Mouse (Mus musculus): Measurements from ENCODE around the gene Palm. TPM values are rescaled to one million over a fixed set of nuclear protein-coding genes. Genes with fewer than 3 reads are reported as not detected.

Palm gene
- polyA plus RNA-seq, 1 experiment from 2014 or later, result 80.7 TPM

DNA sequence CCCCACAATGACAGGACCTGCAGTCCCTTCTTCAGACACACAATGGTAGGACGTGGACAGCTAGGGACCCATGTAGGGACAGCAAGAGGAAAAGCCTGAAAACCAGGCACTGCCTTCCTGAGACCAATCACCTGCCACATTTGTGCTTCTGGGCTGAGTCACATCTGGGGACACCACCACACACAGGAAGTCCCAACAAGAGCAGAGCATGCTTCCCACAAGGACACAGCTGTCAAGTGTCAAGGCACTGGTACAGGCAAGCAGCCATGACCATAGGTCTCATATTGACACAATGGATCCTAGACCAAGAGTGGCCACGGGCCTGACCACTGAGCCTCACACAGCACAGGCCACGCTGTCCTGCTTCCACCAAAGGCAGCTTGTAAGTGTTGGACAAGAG is 30.5 kb upstream of the Palm start:
- peaks cover 54% of the 10 kb centered on the region for H3K36me3 ChIP-seq
- no peak for DNase-seq (ENCODE audit: low spot score)
- peaks cover 44% of the 10 kb centered on the region for H3K4me1 ChIP-seq
- WGBS, result 80% methylated on average over 3 of the region's 3 CpGs
- H3K4me3 ChIP-seq, result no peak overlapping the region
- no peaks in the 10 kb centered on the region for H3K27me3 ChIP-seq (ENCODE audit: insufficient read depth, poor library complexity, severe bottlenecking)
- H3K9me3 ChIP-seq, result no peaks in the 10 kb centered on the region
- H3K27ac ChIP-seq, result no peak overlapping the region

DNA sequence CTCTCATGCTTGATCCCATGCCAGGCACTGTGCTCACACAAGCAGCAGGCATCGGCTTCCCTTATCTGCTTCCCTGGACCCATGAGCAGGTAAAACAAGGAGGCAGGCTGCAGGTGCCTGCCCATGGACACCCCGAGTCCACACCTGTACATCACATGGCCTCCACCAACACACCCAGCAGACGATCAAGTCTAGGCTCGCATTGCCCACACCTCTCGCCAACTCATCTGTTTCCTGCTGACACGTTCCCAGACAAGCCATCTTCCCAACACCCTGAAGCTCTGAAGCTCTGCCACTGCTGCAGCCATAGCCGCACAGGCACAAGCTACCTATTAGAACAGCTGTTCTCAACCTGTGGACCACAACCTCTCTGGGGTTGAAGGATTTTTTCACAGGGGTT is 29.1 kb upstream of the Palm start:
- H3K27me3 ChIP-seq (ENCODE audit: insufficient read depth, poor library complexity, severe bottlenecking), result no peaks in the 10 kb centered on the region
- H3K36me3 ChIP-seq, result peaks cover 40% of the 10 kb centered on the region
- H3K4me3 ChIP-seq, result 0 out of 2 replicates have a peak overlapping the region, but pooled peaks have one; percentile 5
- no peak for DNase-seq (ENCODE audit: low spot score)
- no peak overlapping the region for H3K27ac ChIP-seq
- 82% methylated on average over 7 of the region's 7 CpGs for WGBS
- H3K9me3 ChIP-seq, result no peaks in the 10 kb centered on the region
- peaks cover 47% of the 10 kb centered on the region for H3K4me1 ChIP-seq

DNA sequence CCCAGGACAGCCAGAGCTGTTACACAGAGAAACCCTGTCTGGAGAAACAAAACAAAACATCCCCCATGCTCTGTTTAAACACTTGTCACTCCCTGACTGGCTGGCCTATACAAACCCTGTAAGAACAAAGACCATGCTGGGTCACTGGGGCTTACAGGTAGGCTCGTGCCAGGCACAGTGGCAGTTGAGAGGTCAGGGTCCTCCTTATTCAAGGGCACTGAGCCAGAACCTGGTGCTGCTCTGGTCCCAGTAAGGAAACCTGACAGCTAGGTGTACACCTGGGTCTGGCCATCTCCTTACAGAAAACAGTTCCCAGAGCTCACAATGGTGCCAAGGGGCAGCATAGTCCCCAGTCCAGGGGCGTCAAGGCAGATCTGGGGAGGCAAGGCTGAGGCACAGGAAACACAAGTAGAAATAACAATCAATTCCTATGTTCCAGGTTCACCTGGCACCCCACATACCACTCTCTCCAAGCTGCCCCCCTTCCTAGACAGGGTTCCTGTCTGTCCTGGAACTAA is 28.1 kb upstream of the Palm start:
- 81% methylated on average over 2 of the region's 2 CpGs for WGBS
- DNase-seq (ENCODE audit: low spot score), result no peak
- peaks cover 32% of the 10 kb centered on the region for H3K36me3 ChIP-seq

DNA sequence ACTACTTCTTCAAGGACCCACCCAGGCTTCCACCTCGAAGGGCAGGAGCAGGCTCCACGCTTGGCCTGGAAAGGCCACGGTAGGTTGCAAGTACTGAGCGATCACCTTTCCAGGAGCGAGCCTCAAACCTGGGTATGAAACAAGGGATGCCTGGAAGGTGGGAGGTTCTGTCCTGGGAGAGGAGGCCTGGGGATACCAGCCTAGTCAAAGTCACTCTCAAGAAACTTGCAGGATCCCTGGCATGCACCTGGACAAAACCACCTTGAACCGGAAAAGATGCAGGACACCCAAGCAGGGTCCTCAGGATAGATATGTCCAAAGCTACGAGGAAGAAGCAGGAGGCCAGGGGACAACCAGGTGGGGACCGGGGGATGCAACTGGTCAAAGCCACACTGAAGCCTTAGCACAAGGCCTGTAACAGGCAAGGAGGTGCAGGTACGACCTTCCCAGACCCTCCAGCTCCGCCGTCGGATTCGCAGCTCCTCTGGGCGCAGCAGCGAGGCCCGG is 27.3 kb upstream of the Palm start:
- 7% methylated on average over 16 of the region's 16 CpGs for WGBS
- Histone ChIP-seq H3K9me3 (no peaks in the 10 kb centered on the region), H3K27ac (peak overlapping the region; percentile 94), H3K27me3 (ENCODE audit: insufficient read depth, poor library complexity, severe bottlenecking) (peaks cover 9% of the 10 kb centered on the region; the same call in 1 of the 2 replicates), H3K4me1 (peaks cover 47% of the 10 kb centered on the region), H3K36me3 (peaks cover 24% of the 10 kb centered on the region), H3K4me3 (peak overlapping the region; percentile 77)
- DNase-seq (ENCODE audit: low spot score), result no peak

More for the DNA sequence above, 28.1 kb upstream of the Palm start:
- Histone ChIP-seq H3K4me3 (peak overlapping the region; percentile 77), H3K27ac (0 out of 2 replicates have a peak overlapping the region, but pooled peaks have one; percentile 49), H3K27me3 (ENCODE audit: insufficient read depth, poor library complexity, severe bottlenecking) (peaks cover under 1% of the 10 kb centered on the region; the same call in 1 of the 2 replicates), H3K4me1 (peaks cover 47% of the 10 kb centered on the region), H3K9me3 (no peaks in the 10 kb centered on the region)

DNA sequence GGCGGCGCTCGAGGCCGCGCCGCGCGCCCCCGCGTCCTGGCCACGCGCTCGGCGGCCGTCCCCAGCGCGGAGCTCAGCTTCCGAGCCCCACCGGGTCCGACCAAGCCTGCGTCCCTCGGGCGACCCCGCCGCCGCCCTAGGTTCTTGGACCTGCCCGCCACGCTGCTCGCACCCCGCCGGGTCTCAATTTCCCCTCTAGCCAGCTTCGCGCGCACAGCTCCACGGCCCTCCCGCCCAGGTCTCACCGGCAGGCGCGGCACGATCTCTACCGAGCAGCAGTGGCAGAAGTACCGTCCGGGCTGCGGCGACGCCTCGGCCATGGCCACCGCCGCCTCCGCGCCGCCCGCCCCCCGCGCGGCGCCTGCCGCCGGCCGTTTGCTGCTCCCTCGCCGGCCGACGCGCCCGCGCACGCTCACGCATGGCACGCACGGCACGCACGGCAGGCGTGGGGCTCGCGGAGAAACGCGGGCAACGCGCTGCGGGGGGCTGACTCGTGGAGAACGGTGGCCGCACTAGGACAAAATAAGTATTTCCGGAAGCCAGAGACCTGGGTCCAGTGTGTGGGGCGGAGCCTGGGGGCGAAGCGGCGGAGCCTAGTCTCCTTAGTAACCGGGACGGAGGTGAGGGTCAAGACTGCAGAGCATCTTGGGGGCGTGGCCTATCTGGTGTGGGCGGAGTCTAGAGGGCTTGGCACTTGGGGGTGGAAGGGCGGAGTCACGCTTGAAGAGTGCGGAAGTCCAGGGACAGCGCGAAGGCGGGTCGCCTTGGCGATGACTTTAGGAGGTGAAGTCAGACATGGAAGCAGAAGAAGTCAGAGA is 26.7 kb upstream of the Palm start, which contains the start of gene Rnf126:
Gene Rnf126, minus strand, starts transcription at position 445 of the 818 bp plus-strand sequence.
- H3K9me3 ChIP-seq, result no peaks in the 10 kb centered on the region
- peaks cover 18% of the 10 kb centered on the region for H3K36me3 ChIP-seq
- H3K27ac ChIP-seq, result peak within 1 kb of the TSS; percentile 94
- DNase-seq (ENCODE audit: low spot score), result peak; percentile 100
- peaks cover 45% of the 10 kb centered on the region for H3K4me1 ChIP-seq
- peaks cover 9% of the 10 kb centered on the region; the same call in 1 of the 2 replicates for H3K27me3 ChIP-seq (ENCODE audit: insufficient read depth, poor library complexity, severe bottlenecking)
- H3K4me3 ChIP-seq, result peak within 1 kb of the TSS; percentile 77
- WGBS, result under 1% methylated on average over 101 of the region's 101 CpGs

DNA sequence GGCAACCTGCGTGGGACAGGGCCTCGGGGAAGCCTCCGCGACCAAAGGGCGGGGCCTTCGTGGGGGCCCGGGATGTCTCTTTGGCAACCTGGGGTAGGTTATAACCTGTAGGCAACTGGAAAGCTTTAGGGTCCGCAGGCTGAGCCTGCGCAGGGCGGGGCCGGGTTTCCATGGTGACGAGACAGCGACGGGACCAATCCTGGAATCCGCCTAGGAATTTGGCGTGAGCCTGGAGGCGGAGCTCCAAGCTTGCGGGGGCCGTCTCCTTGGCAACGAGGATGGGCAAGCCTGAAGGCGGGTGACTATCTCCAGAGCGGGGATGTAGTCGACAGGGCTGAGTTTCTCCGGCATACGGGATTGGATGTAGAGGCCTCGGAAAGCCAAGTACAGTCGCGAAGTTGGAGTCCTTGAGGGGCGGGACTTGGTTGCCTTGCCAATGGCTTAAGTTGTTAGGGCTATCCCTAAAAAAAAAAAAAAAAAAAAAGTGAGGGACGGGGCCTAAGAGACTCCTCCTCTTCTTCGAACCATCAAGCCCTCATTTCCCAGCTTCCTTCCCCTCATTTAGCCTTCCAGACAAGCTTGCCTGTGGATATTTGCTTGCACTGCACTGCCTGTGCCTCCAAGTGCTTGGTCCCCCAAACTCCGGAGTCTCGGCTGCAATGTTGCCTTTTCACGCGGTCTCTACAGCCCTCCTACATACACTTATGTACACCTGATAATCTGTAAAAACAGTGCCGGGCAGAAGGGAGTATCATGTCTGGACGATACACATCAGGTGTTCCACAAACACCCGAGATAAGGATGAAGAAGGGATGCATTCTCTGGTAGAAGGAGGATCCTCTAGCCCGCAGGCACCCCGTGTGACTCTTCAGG is 25.8 kb upstream of the Palm start:
- Histone ChIP-seq H3K4me3 (peak overlapping the region; percentile 77), H3K36me3 (0 out of 2 replicates have a peak, but pooled peaks cover 9% of the 10 kb centered on the region), H3K4me1 (peaks cover 45% of the 10 kb centered on the region), H3K27me3 (ENCODE audit: insufficient read depth, poor library complexity, severe bottlenecking) (peaks cover 9% of the 10 kb centered on the region; the same call in 1 of the 2 replicates), H3K27ac (peak overlapping the region; percentile 94), H3K9me3 (no peaks in the 10 kb centered on the region; the same call in 1 of the 2 replicates)
- DNase-seq (ENCODE audit: low spot score), result peak; percentile 96
- 13% methylated on average over 40 of the region's 40 CpGs for WGBS

DNA sequence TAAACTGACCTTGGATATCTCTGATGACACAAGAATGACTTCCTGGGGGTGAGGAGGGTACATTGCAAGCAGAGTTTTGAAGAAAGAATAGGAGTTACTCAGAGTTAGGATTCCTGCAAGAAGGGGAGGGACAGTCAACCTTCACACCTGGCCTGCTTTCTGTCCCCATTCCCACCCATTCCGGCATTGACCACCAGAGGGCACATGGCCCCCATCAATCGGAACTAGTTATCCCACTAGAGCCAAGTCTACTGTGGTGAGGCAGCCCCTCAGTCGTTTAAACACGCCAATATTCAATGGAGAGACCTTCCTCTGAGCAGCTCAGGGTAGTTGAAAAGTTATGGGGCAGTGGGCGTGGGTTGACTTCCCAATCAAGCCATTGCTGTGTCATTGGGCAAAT is 25.0 kb upstream of the Palm start:
- H3K27me3 ChIP-seq (ENCODE audit: insufficient read depth, poor library complexity, severe bottlenecking), result peaks cover 9% of the 10 kb centered on the region; the same call in 1 of the 2 replicates
- no peak overlapping the region for H3K4me3 ChIP-seq
- DNase-seq (ENCODE audit: low spot score), result peak; percentile 91
- no peak overlapping the region for H3K27ac ChIP-seq
- H3K36me3 ChIP-seq, result 0 out of 2 replicates have a peak, but pooled peaks cover 6% of the 10 kb centered on the region
- 0% methylated on average over 5 of the region's 5 CpGs for WGBS
- H3K4me1 ChIP-seq, result peaks cover 38% of the 10 kb centered on the region
- H3K9me3 ChIP-seq, result no peaks in the 10 kb centered on the region; the same call in 1 of the 2 replicates

DNA sequence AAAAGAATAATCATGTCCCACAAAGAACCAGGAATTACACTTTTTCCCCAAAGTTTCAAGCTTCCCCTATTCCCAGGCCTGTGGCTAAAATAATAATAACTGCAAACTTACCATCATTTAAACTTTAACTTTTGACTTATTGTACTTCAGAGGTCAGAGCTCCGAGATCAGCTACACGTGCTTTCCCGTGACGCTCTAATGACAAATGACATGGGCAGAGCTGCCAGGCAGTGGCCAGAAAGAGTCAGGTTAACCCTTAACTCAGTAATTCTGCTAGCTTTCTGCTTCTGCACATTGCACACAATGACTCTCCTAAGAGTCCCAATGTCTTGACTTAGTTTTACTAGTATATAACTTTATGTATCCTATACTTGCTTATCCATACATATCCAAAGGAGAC is 24.0 kb upstream of the Palm start:
- H3K27me3 ChIP-seq (ENCODE audit: insufficient read depth, poor library complexity, severe bottlenecking), result peaks cover 9% of the 10 kb centered on the region; the same call in 1 of the 2 replicates
- WGBS, result 68% methylated on average over 4 of the region's 4 CpGs

DNA sequence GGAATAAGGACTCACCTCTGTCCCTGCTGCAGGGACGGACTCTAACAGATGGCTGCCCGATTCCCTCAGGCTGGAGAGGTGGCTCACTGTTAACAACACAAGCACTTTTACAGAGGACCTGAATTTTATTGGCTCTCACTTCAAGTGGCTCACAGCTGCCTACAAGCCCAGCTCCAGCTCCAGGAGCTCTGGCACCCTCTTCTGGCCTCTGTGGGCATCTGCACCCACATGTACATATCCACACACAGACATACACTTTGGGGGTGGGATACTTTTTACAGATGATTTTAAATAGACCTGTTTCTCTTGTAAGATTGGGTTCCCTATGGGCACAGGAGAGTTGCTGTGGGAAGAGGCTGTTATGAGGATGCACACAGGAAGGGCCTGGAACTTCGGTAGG is 21.1 kb upstream of the Palm start:
- Histone ChIP-seq H3K4me1 (peaks cover 20% of the 10 kb centered on the region), H3K4me3 (no peak overlapping the region), H3K27me3 (ENCODE audit: insufficient read depth, poor library complexity, severe bottlenecking) (peaks cover 23% of the 10 kb centered on the region), H3K27ac (no peak overlapping the region), H3K9me3 (no peaks in the 10 kb centered on the region; the same call in 1 of the 2 replicates), H3K36me3 (no peaks in the 10 kb centered on the region)
- no peak for DNase-seq (ENCODE audit: low spot score)
- WGBS, result 82% methylated on average over 3 of the region's 3 CpGs

More for the DNA sequence above, 24.0 kb upstream of the Palm start:
- Histone ChIP-seq H3K9me3 (no peaks in the 10 kb centered on the region; the same call in 1 of the 2 replicates), H3K27ac (no peak overlapping the region), H3K4me1 (peaks cover 31% of the 10 kb centered on the region), H3K4me3 (no peak overlapping the region), H3K36me3 (0 out of 2 replicates have a peak, but pooled peaks cover 3% of the 10 kb centered on the region)
- no peak for DNase-seq (ENCODE audit: low spot score)

DNA sequence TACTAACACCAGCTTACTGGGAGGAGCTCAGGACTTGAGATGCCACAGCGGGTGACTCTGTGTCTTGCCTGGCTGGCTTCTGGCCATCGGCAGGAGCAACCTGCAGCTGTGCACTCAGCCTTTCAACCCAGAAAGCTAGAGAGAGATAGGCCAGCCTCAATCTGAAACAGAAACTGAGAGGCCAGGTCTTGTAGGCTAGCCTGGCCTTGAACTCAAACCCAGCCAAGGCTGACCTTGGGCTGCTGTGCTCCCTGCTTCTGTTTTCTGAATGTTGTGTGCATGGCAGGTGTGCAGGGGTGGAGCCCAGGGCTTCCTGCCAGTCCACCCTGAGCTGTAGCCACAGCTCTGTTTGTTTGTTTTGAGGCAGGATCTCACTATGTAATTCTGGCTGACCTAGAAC is 20.2 kb upstream of the Palm start:
- WGBS, result 88% methylated on average over 2 of the region's 2 CpGs

DNA sequence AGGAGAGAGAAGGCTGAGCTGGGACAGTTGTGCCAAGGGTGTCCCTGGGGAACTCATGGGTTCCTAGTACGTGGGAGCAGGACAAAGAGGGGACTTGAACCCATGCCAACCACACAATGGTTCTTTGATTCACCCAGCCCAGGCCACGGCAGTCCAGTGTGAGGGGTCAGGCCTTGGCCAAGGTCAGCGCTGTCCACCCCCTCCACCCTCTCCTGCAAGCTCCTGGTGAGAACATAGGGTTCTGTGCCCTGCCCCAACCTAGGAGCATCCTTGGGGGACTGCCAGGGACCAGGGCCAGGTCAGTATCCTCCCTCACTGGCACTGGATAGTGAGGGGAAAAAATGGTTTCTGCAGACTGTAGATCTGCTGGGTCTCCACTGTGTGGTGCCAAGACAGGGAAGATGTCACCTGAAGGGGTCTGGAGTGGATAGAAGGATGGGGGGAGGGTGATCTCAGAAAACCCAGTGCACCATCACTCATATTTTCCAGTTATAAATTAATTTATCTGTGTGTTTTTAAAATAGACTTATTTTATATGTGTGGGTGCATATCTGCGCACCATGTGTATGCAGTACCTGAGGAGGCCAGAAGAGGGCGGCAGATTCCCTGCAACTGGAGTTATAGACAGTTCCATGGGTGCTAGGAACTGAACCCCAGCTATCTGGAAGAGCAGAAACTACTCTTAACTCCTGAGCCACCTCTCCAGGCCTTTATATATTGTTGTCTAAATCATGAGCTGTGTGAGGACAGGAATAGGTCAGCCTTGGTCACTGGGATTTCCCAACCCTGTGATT is 18.7 kb upstream of the Palm start:
- no peak overlapping the region for H3K4me3 ChIP-seq
- no peaks in the 10 kb centered on the region; the same call in 1 of the 2 replicates for H3K9me3 ChIP-seq
- H3K27me3 ChIP-seq (ENCODE audit: insufficient read depth, poor library complexity, severe bottlenecking), result peaks cover 47% of the 10 kb centered on the region
- 64% methylated on average over 5 of the region's 5 CpGs for WGBS
- H3K27ac ChIP-seq, result no peak overlapping the region
- no peaks in the 10 kb centered on the region for H3K36me3 ChIP-seq
- H3K4me1 ChIP-seq, result peaks cover 34% of the 10 kb centered on the region
- no peak for DNase-seq (ENCODE audit: low spot score)

More for the DNA sequence above, 20.2 kb upstream of the Palm start:
- no peak overlapping the region for H3K4me3 ChIP-seq
- H3K27me3 ChIP-seq (ENCODE audit: insufficient read depth, poor library complexity, severe bottlenecking), result peaks cover 32% of the 10 kb centered on the region
- no peaks in the 10 kb centered on the region for H3K36me3 ChIP-seq
- no peak overlapping the region for H3K27ac ChIP-seq
- no peak for DNase-seq (ENCODE audit: low spot score)
- H3K4me1 ChIP-seq, result peaks cover 20% of the 10 kb centered on the region
- no peaks in the 10 kb centered on the region; the same call in 1 of the 2 replicates for H3K9me3 ChIP-seq

All from heart, embryonic 10.5 days (tissue).